Mouse (Mus musculus) embryonic fibroblast, embryonic 13.5 days (primary cell): ENCODE data around the gene Mettl6. TPM values are rescaled to one million over a fixed set of nuclear protein-coding genes. Genes with fewer than 3 reads are reported as not detected.

Experiments used
- H3K27ac ChIP-seq: 2 replicates; pipeline ENCODE4 v1.5.1; 2012; ENCODE audit warnings: low read length, control low read depth, inconsistent platforms; ENCODE audit not compliant: insufficient read depth
- H3K4me1 ChIP-seq: 2 replicates; pipeline ENCODE4 v1.6.1; 2011; ENCODE audit warnings: low read length; ENCODE audit not compliant: control insufficient read depth, insufficient read depth
- H3K4me3 ChIP-seq: 2 replicates; pipeline ENCODE4 v1.5.1; 2011; ENCODE audit warnings: mild to moderate bottlenecking, control low read depth, low read length; ENCODE audit not compliant: insufficient read depth
- CTCF ChIP-seq: IDR thresholded peaks from 2 replicates; pipeline ENCODE4 v1.5.1; 2011; ENCODE audit warnings: mild to moderate bottlenecking, control low read depth, low read length, moderate library complexity, borderline replicate concordance; ENCODE audit not compliant: insufficient read depth
- POLR2A ChIP-seq: IDR thresholded peaks from 2 replicates; pipeline ENCODE4 v1.6.1; 2011; ENCODE audit warnings: low read depth, mild to moderate bottlenecking, control low read depth, low read length, moderate library complexity
- polyA plus RNA-seq: library from polyadenylated mRNA; stranded (reverse); fragments of >200 nt; gene quantifications from 2 replicates; pipeline ENCODE4 v1.2.4, GENCODE M21; 2011; ENCODE audit warnings: low read depth; ENCODE audit not compliant: missing spikeins, insufficient read length

The Mettl6 gene
- polyA plus RNA-seq, 1 experiment: 55.8 TPM

DNA sequence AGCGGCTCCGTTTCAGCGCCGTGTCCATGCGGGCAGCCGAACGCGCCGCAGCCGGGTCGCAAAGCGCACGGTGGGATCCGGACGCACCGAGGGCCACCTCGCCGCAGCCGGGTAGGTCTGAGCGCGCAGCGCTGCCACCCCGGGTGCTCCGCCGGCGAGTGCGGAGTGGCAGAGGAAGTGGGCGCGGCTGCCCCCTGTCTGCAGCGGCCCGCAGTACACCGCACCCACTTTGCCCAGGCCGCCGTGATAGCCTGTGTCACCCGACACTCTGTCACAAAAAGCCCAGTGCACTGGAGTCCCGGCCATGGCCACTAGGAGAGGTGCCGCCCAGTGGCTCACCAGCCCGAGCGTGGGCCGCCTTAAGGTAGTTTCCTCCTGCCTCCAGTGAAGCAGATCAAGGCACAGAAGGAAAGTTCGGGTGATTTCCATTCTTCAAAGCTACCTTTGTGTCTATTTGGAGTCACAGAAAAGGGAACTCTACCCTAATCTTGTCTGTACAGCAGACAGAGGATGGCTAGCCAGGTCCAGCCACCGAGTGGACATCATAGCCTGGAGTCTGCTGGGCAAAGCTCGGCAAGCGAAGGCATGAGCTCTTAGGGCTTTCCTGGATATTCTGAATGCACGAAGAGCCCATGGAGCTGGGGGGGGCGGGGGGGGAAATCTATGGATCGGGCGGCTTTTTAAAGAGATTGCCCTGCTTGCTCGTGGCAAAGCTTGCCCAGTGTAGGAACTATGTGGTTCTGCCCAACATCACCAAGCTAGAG lies 58.7 kb downstream of the Mettl6 start, which contains the start of gene Sh3bp5:
Sh3bp5 (minus strand) TSS at position 149 of the 764 bp plus-strand sequence.
- TF ChIP-seq POLR2A: no peak; the same call in 1 of the 2 replicates
- TF ChIP-seq CTCF: peak; percentile 42
- no peak within 1 kb of the TSS for H3K27ac ChIP-seq
- H3K4me1 ChIP-seq: no peaks in the 10 kb centered on the region
- H3K4me3 ChIP-seq: peak within 1 kb of the TSS; percentile 68

DNA sequence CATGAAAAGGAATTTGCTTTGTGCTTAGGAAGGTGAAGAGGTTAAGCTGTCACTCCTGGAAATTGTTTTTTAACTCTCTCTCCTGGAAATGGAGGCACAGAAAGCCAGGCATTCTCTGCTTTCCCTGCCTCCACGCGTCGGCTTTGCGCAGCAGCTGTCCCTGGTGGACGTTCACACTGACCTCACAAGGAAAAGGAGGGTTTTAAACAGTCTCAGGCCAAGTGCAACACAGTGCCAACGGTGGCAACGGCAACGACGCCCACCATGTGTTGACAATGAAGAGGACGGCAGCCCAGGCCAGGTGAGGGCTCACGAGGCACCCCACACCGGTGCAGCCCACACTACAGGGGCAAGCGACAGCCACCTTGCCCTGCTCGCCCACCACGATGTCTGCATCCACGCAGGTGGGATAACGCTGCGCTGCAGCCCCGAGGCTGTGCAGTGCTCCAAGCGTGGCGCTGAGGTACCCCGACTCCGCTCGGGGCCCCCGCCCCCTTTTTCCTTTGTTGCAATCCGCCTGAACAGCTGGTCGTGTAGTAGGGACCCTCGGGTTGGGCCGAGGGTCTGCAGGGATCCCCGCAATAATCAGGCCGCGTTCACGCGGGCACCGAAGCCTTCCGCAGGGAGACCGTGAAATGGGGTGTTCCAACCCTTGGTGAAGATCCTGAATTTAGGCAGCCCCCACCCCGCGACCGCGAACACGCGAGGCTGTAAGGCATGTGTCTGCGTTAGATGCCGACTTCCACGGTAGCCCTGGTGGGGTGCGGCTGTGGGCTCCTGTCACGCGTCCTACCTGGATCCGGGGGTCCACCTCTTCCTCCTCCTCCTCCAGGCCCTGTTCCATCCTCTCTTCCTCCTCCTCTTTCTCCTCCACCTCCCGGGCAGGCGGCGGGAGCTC lies 59.6 kb downstream of the Mettl6 start:
- TF ChIP-seq CTCF (no peak; the same call in 1 of the 2 replicates), POLR2A (no peak)
- Histone ChIP-seq H3K4me3 (peak overlapping the region; percentile 68), H3K27ac (no peak overlapping the region), H3K4me1 (no peaks in the 10 kb centered on the region)

DNA sequence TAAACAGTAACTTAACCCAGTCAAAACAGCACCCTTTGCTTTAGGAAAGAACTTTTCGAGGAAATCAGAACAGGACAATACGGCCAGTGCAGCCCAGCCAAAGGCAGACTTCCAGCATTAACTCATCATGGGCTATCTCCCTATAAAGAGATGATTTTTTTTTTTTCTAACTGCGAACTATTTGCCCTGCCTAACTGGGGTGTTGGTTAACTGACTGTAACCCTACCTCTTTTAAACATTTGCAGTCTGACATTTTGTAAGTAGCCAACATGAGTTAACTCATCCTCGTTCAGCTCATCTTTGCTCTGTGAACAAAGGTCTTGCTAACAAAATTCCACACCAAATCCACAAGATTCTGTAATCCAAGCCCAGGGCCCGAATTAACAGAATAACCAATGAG lies 60.4 kb downstream of the Mettl6 start:
- Histone ChIP-seq H3K27ac (peak overlapping the region; percentile 77), H3K4me1 (no peaks in the 10 kb centered on the region), H3K4me3 (no peak overlapping the region)
- TF ChIP-seq POLR2A (no peak), CTCF (no peak)

DNA sequence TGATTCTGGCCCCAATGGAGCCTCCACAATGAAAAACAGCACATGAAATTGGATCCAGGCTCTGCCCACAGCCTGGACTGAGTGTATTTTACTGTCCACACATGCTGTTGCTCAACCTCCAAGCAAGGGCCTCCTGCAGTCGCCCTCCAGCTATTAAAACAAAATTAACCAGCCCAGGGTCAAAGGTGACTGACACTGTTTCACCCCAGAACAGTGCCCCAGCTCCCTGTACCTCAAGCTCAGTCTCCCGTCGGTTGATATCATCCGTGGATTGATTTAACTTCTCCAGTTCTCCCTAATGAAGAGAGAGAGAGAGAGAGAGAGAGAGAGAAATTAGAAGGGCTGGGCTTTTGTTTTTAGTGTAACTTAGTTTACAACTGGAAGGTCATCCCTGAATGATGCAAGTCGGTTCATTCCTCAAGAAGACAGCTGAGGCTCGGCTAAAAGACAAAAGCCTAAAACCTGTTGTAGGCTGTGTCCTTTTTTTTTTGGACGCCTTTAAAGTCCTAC lies 60.9 kb downstream of the Mettl6 start:
- no peak for TF ChIP-seq POLR2A
- no peak for TF ChIP-seq CTCF
- no peaks in the 10 kb centered on the region for H3K4me1 ChIP-seq

DNA sequence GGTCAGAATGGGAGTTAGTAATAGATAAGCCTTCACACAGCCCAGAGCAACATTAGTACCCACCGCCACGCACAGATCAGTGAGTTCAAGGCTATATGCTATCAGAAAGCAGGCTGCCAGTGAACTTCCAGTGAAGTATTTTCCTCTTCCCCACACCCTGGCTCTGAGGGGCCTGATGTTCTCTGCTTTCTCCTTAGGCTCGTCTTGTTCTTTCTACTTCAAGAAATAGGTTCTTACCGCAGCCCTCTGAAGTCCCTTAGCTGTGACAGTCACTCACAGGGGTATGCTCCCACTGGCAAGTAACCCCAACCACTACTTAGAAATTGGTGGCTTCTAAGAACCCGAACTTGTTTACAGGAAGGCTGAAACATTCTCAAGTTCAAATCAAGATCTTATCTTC lies 61.7 kb downstream of the Mettl6 start:
- no peak overlapping the region for H3K4me3 ChIP-seq
- H3K4me1 ChIP-seq: no peaks in the 10 kb centered on the region
- TF ChIP-seq CTCF (no peak), POLR2A (no peak)

More for the DNA sequence above, 60.9 kb downstream of the Mettl6 start:
- no peak overlapping the region for H3K4me3 ChIP-seq
- H3K27ac ChIP-seq: peak overlapping the region; percentile 77

DNA sequence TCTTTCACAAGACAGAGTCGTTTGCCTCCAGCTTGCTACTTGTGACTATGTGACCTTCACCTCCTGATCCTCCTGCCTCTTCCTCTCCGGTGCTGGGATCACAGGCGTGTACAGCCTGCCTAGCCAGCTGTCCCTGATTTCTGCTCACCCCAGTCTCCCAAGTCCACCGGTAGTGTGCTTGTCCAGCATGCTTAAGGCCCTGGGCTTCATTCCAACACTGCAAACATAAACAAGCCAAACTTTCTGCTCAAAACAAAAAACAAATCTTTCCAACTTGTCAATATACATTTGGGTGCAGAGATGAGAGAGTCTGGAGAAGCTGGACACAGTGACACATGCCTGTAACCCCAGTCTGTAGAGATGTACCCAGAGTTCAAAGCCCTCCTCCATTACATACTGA lies 62.4 kb downstream of the Mettl6 start:
- Histone ChIP-seq H3K27ac (no peak overlapping the region), H3K4me1 (no peaks in the 10 kb centered on the region), H3K4me3 (no peak overlapping the region)
- TF ChIP-seq CTCF: no peak
- TF ChIP-seq POLR2A: no peak

More for the DNA sequence above, 61.7 kb downstream of the Mettl6 start:
- peak overlapping the region; percentile 23 for H3K27ac ChIP-seq

DNA sequence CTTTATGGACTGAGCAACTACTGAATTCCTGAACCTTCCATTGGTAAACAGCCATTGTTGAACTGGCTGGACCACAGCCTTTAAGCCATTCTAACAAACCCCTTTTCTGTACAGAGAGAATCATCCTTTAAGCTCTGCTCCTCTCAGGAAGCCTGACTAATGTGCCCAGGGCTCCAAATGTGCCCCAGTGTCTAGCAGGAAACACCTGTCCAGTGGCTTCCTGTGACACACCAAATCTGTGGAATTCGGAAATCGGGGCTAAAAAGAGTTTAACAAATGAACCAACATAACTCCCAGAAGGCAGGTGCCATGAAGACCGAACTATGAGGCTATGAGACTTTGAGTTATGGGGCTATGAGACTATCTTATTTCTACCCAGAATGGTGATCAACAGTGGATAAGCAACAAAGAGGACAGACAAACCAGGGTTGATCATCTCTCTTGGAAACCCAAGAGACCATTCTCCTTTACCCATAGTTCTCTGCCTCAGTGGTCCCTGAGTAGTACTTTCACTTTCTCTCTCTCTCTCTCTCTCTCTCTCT lies 63.0 kb downstream of the Mettl6 start:
- Histone ChIP-seq H3K27ac (no peak overlapping the region), H3K4me3 (no peak overlapping the region), H3K4me1 (no peaks in the 10 kb centered on the region)
- TF ChIP-seq CTCF: no peak
- TF ChIP-seq POLR2A: no peak

DNA sequence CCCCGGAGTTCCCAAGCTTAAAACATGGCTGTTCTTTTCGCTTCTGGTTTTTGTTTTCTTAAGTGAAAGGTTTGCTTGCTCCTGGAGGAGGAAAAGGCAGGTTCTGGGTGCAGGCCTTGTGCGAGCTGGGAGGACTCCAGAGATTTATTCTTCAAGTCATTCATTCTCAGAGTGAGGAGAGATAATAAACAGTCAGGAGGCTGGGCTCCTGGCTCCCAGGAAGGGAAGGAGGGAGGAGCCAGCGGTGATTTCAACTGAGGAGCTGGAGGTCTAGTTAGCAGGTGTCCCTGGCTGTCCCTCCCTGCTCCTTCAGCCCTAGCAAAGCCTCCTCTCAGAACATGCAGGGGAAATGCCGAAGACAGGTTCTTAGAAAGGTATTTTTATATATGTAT lies 65.8 kb downstream of the Mettl6 start:
- Histone ChIP-seq H3K27ac (no peak overlapping the region), H3K4me3 (no peak overlapping the region), H3K4me1 (0 out of 2 replicates have a peak, but pooled peaks cover under 1% of the 10 kb centered on the region)
- TF ChIP-seq CTCF (no peak), POLR2A (no peak)

DNA sequence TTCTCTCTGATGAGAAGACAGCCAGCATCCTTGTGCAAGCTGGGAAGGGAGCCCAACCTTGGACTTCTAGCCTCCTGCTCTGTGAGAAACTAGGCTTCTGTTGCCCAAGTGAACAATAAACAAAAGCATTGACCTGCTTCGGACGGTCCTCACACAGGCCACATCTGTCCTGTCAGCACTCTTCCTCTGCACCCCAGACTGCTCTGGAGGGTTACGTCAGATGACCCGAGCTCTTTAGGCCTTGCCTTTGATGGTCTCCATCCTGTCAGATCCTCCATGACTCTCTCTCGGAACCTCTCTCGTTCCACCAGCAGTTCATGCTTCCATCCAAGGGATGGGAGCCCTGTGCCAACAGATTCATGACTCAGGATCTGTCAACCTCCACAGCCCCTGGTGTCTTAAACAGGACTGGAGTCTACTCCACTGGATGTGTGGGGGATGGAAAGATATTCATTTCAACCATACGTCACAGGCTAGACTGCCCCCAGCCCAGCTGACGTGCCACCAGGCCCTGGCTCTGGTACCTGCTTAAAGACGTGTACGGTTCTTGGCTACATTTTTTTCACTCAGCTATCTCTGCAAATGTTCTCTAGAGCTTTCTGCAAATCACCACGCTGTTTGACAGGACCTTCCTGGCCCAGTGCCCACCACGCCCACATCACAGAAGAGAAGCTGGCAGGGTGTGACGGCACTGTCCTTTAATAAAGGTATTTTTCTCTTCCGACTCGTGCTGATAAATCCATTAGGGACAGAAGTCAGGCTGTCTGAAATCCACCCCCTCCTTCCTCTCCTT lies 66.4 kb downstream of the Mettl6 start:
- no peak overlapping the region for H3K4me3 ChIP-seq
- TF ChIP-seq CTCF (no peak), POLR2A (no peak)
- H3K4me1 ChIP-seq: peaks cover 7% of the 10 kb centered on the region
- H3K27ac ChIP-seq: no peak overlapping the region

Other genes with a start within 250 kb of the Mettl6 start
- 5.9 and 6.5 TPM in 2 replicates for gene Phf7, start 243.7 kb downstream of the Mettl6 start, polyA plus RNA-seq
- gene Bap1, start 243.6 kb downstream of the Mettl6 start, polyA plus RNA-seq: 26.3 and 37.4 TPM in 2 replicates
- gene Dnah1, start 171.1 kb downstream of the Mettl6 start, polyA plus RNA-seq: 0.40 and 1.5 TPM in 2 replicates
- 38.1 and 46.0 TPM in 2 replicates for gene Capn7, start 158.4 kb downstream of the Mettl6 start, polyA plus RNA-seq
- 25.0 and 29.1 TPM in 2 replicates for gene Sh3bp5, start 59.0 kb downstream of the Mettl6 start, polyA plus RNA-seq
- gene Eaf1, start 641 bp downstream of the Mettl6 start, polyA plus RNA-seq: 30.0 and 35.3 TPM in 2 replicates
- gene Colq, start 96.3 kb upstream of the Mettl6 start, polyA plus RNA-seq: 0.17 and 0.42 TPM in 2 replicates
- not detected in 2 replicates for gene Gm49387, start 145.8 kb upstream of the Mettl6 start, polyA plus RNA-seq
- gene Btd, start 146.0 kb upstream of the Mettl6 start, polyA plus RNA-seq: 13.6 and 15.8 TPM in 2 replicates
- gene Hacl1, start 146.2 kb upstream of the Mettl6 start, polyA plus RNA-seq: 11.0 and 11.5 TPM in 2 replicates